Mouse (Mus musculus) midbrain, embryonic 14.5 days (tissue): Measurements from ENCODE around the gene Kifc5b. TPM values are rescaled to one million over a fixed set of nuclear protein-coding genes. Genes with fewer than 3 reads are reported as not detected.

Experiments used
- ATAC-seq: fragments of 200-750 bp; cut with Nextera tagmentation; 2 replicates; pipeline ENCODE4 v1.8.0; 2017; ENCODE audit warnings: moderate number of reproducible peaks, moderate library complexity; ENCODE audit not compliant: low FRiP score, low TSS enrichment
- DNase-seq: peaks from one replicate; pipeline ENCODE4 v3.0.0-alpha.2; 2015
- H3K27ac ChIP-seq: fragments of 300-500 bp; sonication (generic); replicated peaks from 2 replicates; pipeline ENCODE4 v1.5.1; 2014; ENCODE audit warnings: mild to moderate bottlenecking, low read depth, low read length, moderate library complexity
- H3K27me3 ChIP-seq: fragments of 300-500 bp; sonication (generic); 2 replicates; pipeline ENCODE4 v1.6.1; 2014; ENCODE audit warnings: low read length, control low read depth, mixed read lengths; ENCODE audit not compliant: control insufficient read depth, insufficient read depth
- H3K36me3 ChIP-seq: fragments of 300-500 bp; sonication (generic); 2 replicates; pipeline ENCODE4 v1.6.1; 2014; ENCODE audit warnings: low read length, control low read depth; ENCODE audit not compliant: control insufficient read depth, insufficient read depth
- H3K4me1 ChIP-seq: fragments of 300-500 bp; sonication (generic); 2 replicates; pipeline ENCODE4 v1.6.1; 2014; ENCODE audit warnings: mild to moderate bottlenecking, antibody characterized with exemption, low read length, control low read depth; ENCODE audit not compliant: control insufficient read depth, insufficient read depth
- H3K4me2 ChIP-seq: fragments of 300-500 bp; sonication (generic); 2 replicates; pipeline ENCODE4 v1.6.1; 2014; ENCODE audit warnings: mild to moderate bottlenecking, low read length, moderate library complexity
- H3K4me3 ChIP-seq: fragments of 300-500 bp; sonication (generic); replicated peaks from 2 replicates; pipeline ENCODE4 v1.5.1; 2014; ENCODE audit warnings: low read depth, low read length
- H3K9ac ChIP-seq: fragments of 300-500 bp; sonication (generic); replicated peaks from 2 replicates; pipeline ENCODE4 v1.6.1; 2014; ENCODE audit warnings: mild to moderate bottlenecking, low read length, moderate library complexity
- H3K9me3 ChIP-seq: fragments of 300-500 bp; sonication (generic); 2 replicates; pipeline ENCODE4 v1.6.1; 2016; ENCODE audit warnings: low read length, control low read depth, mixed read lengths; ENCODE audit not compliant: control insufficient read depth
- WGBS: fragments of 180-500 bp; shearing (Covaris S2); extraction: QIAGEN DNeasy Blood & Tissue Kit; methylation state at CpG from one replicate; pipeline ENCODE4 v1.1.7; 2014; 5-methylcytosine and 5-hydroxymethylcytosine counted together
- polyA plus RNA-seq: library from polyadenylated mRNA; unstranded; fragments of >200 nt; fragmentation: Nextera tagmentation; extraction: Ambion mirVana; gene quantifications from 2 replicates; pipeline ENCODE4 v1.2.1, GENCODE M21; 2014

The Kifc5b gene
- polyA plus RNA-seq, 1 experiment from 2014 or later, result 1.2 TPM

DNA sequence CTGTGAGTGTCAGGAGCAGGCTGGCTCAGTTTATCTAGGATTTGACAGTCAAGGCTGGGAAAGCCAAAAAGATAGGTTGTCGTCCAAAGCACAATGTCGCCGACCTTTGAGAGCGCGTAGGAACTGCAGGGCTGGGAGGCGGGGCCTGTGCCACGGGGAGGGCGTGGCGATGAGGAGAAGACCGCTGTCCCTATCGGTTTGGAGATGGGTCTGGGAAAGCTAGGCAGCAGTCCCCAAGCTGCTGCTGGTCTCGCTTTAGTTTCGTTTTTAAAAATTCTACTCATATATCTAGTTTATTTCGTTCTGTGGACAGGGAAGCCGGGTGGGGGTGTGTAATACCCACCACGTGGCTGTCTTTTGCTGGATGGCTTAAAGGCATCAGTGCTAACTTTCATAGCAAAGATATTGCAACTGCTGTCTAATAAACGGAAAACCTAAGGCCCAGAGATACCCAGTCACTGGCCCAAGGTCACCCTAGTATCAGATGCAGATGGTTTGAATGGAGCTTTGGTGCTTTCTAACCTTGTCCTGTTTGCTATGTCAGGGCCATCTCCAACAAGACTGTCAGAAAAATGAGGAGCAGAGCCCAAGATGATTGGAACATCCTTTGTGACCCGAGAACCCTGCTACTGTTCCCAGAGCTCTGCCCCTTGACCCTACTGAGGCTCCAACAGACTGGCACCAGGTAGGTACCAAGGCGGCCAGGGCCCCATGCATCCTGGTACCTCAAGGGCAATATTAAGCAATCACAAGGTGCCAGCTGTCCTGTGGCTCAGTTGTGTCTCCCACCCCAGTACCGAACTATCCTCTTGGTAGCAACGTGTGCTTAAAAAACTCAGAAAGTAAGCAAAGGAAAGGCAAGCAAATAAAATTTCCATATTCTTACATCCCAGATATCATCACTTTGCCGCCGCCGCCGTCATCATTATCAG, 31.6 kb upstream of the Kifc5b start:
- Histone ChIP-seq H3K27me3 (peaks cover 12% of the 10 kb centered on the region; the same call in 1 of the 2 replicates), H3K4me1 (peaks cover 12% of the 10 kb centered on the region), H3K27ac (no peak overlapping the region), H3K9me3 (no peaks in the 10 kb centered on the region), H3K9ac (peak overlapping the region; percentile 18; the same call in 1 of the 2 replicates), H3K4me2 (peak overlapping the region; percentile 61), H3K4me3 (peak overlapping the region; percentile 34), H3K36me3 (no peaks in the 10 kb centered on the region)
- DNase-seq (peak; percentile 75), ATAC-seq (no peak)
- 24% methylated on average over 25 of the region's 25 CpGs for WGBS

- no peaks in the 10 kb centered on the region for H3K36me3 ChIP-seq
- no peak overlapping the region for H3K27ac ChIP-seq
- H3K27me3 ChIP-seq, result peaks cover 12% of the 10 kb centered on the region; the same call in 1 of the 2 replicates
- WGBS, result 11% methylated on average over 30 of the region's 30 CpGs
- peak; percentile 92 for DNase-seq
- ATAC-seq, result peak; percentile 87
- H3K9me3 ChIP-seq, result no peaks in the 10 kb centered on the region
- H3K4me2 ChIP-seq, result peak overlapping the region; percentile 61
- H3K9ac ChIP-seq, result peak overlapping the region; percentile 0; the same call in 1 of the 2 replicates
- peak overlapping the region; percentile 34 for H3K4me3 ChIP-seq
- H3K4me1 ChIP-seq, result peaks cover 12% of the 10 kb centered on the region
Observed at GRCm38 (mm10) chr17:26886047-26886749, 30.7 kb upstream of the Kifc5b start.

- 41% methylated on average over 3 of the region's 3 CpGs for WGBS
- Histone ChIP-seq H3K9me3 (no peaks in the 10 kb centered on the region), H3K4me2 (no peak overlapping the region), H3K27me3 (peaks cover 12% of the 10 kb centered on the region; the same call in 1 of the 2 replicates), H3K4me3 (no peak overlapping the region), H3K4me1 (peaks cover 18% of the 10 kb centered on the region), H3K36me3 (no peaks in the 10 kb centered on the region), H3K27ac (no peak overlapping the region), H3K9ac (no peak overlapping the region)
- ATAC-seq, result no peak
- DNase-seq, result no peak
Observed at GRCm38 (mm10) chr17:26887926-26888325, 29.0 kb upstream of the Kifc5b start.

DNA sequence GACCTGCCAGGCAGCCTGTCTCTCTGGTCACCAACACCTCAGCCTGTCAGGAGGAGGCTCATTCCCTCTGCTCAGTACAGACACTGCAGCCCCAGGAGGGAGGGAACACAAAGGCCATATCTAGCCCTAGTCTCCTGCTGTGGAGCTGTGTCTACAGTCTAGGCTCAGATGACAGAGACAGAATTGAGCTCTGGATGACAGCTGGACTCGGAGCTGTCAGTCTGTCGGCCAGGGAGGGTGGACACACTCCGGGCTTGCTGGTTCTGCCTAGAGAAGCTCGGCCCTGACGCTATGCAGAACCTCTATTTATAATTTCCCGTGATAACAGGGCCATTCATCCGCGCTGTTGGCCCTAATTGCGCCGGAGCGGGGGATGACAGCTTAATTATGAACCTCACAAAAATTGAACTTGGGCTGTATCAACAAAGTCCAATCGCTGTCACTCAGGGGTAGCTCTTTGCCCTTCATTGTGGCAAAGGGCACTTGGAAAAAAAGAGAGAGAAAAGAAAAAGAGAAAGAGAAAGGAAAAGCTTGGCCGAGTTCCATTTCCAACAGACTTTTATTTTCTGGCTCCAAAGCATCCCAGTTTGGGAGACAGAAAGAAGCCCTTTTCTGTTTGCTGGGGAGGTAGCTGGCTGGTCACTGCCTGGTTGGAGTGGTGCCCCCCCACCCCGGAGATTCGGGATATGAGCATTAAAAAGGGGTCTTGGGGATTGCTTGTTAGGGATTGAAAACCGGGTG, 24.1 kb upstream of the Kifc5b start:
- ATAC-seq, result no peak; the same call in 1 of the 2 replicates
- Histone ChIP-seq H3K9me3 (no peaks in the 10 kb centered on the region), H3K36me3 (no peaks in the 10 kb centered on the region), H3K4me3 (no peak overlapping the region), H3K27me3 (no peaks in the 10 kb centered on the region), H3K4me2 (no peak overlapping the region), H3K27ac (no peak overlapping the region), H3K4me1 (peaks cover 11% of the 10 kb centered on the region), H3K9ac (no peak overlapping the region; the same call in 1 of the 2 replicates)
- WGBS, result 41% methylated on average over 16 of the region's 16 CpGs
- DNase-seq, result peak; percentile 4

- Histone ChIP-seq H3K4me2 (no peak overlapping the region), H3K9me3 (no peaks in the 10 kb centered on the region), H3K4me1 (peaks cover 11% of the 10 kb centered on the region), H3K27me3 (no peaks in the 10 kb centered on the region), H3K4me3 (no peak overlapping the region), H3K9ac (no peak overlapping the region), H3K36me3 (no peaks in the 10 kb centered on the region), H3K27ac (no peak overlapping the region)
- 49% methylated on average over 6 of the region's 6 CpGs for WGBS
- ATAC-seq, result no peak
- DNase-seq, result no peak
Observed at GRCm38 (mm10) chr17:26893492-26893891, 23.4 kb upstream of the Kifc5b start.

GRCm38 (mm10) chr17:26894342-26894741, 22.5 kb upstream of the Kifc5b start:
- Histone ChIP-seq H3K36me3 (no peaks in the 10 kb centered on the region), H3K4me1 (peaks cover 11% of the 10 kb centered on the region), H3K27me3 (no peaks in the 10 kb centered on the region), H3K9me3 (no peaks in the 10 kb centered on the region), H3K27ac (no peak overlapping the region), H3K9ac (no peak overlapping the region), H3K4me2 (no peak overlapping the region), H3K4me3 (no peak overlapping the region)
- WGBS, result 69% methylated on average over 6 of the region's 6 CpGs
- no peak for ATAC-seq
- no peak for DNase-seq

DNA sequence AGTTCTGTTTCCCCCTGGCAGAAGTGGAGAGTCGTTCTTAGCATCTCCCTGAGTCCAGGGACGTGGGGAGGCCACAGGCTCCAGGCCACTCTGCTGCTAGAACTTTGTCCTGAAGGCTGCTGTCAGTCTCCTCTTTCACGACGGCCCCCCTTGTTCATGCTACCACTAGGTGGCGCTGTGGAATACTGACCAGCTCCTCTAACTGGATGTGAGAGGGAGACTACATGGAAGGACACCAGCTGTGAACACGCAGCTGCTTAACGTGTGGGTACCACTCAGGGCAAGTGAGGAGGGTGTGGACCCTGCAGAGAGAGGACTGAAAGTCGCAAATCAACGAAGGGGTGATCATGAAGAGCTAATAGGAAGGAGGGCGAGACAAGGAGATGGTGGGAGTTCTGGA, 21.3 kb upstream of the Kifc5b start:
- ATAC-seq (no peak), DNase-seq (peak; percentile 77)
- no peaks in the 10 kb centered on the region for H3K27me3 ChIP-seq
- no peak overlapping the region for H3K4me3 ChIP-seq
- WGBS, result 13% methylated on average over 10 of the region's 10 CpGs
- H3K9ac ChIP-seq, result no peak overlapping the region
- peaks cover 11% of the 10 kb centered on the region for H3K4me1 ChIP-seq
- no peaks in the 10 kb centered on the region for H3K9me3 ChIP-seq
- H3K4me2 ChIP-seq, result no peak overlapping the region
- no peaks in the 10 kb centered on the region for H3K36me3 ChIP-seq
- no peak overlapping the region for H3K27ac ChIP-seq

GRCm38 (mm10) chr17:26900916-26901315, 16.0 kb upstream of the Kifc5b start:
- no peak overlapping the region for H3K4me2 ChIP-seq
- no peaks in the 10 kb centered on the region for H3K36me3 ChIP-seq
- H3K9ac ChIP-seq, result no peak overlapping the region
- H3K9me3 ChIP-seq, result no peaks in the 10 kb centered on the region
- WGBS, result 85% methylated on average over 6 of the region's 6 CpGs
- H3K27ac ChIP-seq, result no peak overlapping the region
- DNase-seq, result no peak
- no peaks in the 10 kb centered on the region for H3K4me1 ChIP-seq
- no peak for ATAC-seq
- H3K4me3 ChIP-seq, result no peak overlapping the region
- no peaks in the 10 kb centered on the region for H3K27me3 ChIP-seq
